Mouse (Mus musculus) bone marrow macrophage, adult 2 months (primary cell): ENCODE measurements around the gene Fsd2. TPM values are rescaled to one million over a fixed set of nuclear protein-coding genes. Genes with fewer than 3 reads are reported as not detected.

ENCODE experiments used
- H3K27ac ChIP-seq: 2 replicates; pipeline ENCODE4 v1.5.1; 2012; ENCODE audit warnings: low read depth, low read length; ENCODE audit not compliant: insufficient read depth
- H3K4me1 ChIP-seq: 2 replicates; pipeline ENCODE4 v1.6.1; 2012; ENCODE audit warnings: low read length; ENCODE audit not compliant: control insufficient read depth, insufficient read depth
- H3K4me3 ChIP-seq: 2 replicates; pipeline ENCODE4 v1.5.1; 2012; ENCODE audit warnings: mild to moderate bottlenecking, low read length, moderate library complexity; ENCODE audit not compliant: insufficient read depth
- CTCF ChIP-seq: IDR thresholded peaks from 2 replicates; pipeline ENCODE4 v1.5.1; 2012; ENCODE audit warnings: low read depth, mild to moderate bottlenecking, low read length, moderate library complexity
- POLR2A ChIP-seq: IDR thresholded peaks from 2 replicates; pipeline ENCODE4 v1.6.1; 2012; ENCODE audit warnings: mild to moderate bottlenecking, low read depth, low read length, borderline replicate concordance
- polyA plus RNA-seq: library from polyadenylated mRNA; stranded (reverse); fragments of >200 nt; gene quantifications from 2 replicates; pipeline ENCODE4 v1.2.4, GENCODE M21; 2012; ENCODE audit not compliant: missing spikeins, insufficient read depth, insufficient read length

The Fsd2 gene
- polyA plus RNA-seq, 1 experiment, result 0.32 TPM

- TF ChIP-seq CTCF (no peak), POLR2A (no peak)
- H3K4me1 ChIP-seq, result peaks cover 20% of the 10 kb centered on the region
- no peak overlapping the region for H3K27ac ChIP-seq
- H3K4me3 ChIP-seq, result no peak overlapping the region
Observed at GRCm38 (mm10) chr7:81573397-81573796, 6.7 kb upstream of the Fsd2 start.

GRCm38 (mm10) chr7:81572610-81573268 is 6.0 kb upstream of the Fsd2 start:
- H3K27ac ChIP-seq, result no peak overlapping the region

GRCm38 (mm10) chr7:81571941-81572441 is 5.2 kb upstream of the Fsd2 start:
- peaks cover 11% of the 10 kb centered on the region for H3K4me1 ChIP-seq
- H3K27ac ChIP-seq, result peak overlapping the region; percentile 67
- peak overlapping the region; percentile 95 for H3K4me3 ChIP-seq
- TF ChIP-seq POLR2A, result no peak
- no peak for TF ChIP-seq CTCF

More at GRCm38 (mm10) chr7:81572610-81573268, 6.0 kb upstream of the Fsd2 start:
- H3K4me1 ChIP-seq, result peaks cover 17% of the 10 kb centered on the region
- TF ChIP-seq POLR2A (no peak), CTCF (no peak)
- H3K4me3 ChIP-seq, result peak overlapping the region; percentile 95

- Histone ChIP-seq H3K4me1 (peaks cover 11% of the 10 kb centered on the region), H3K27ac (peak within 1 kb of the TSS; percentile 67), H3K4me3 (peak within 1 kb of the TSS; percentile 95)
- TF ChIP-seq POLR2A, result 0 out of 2 replicates have a peak, but pooled peaks have one; percentile 81
- no peak for TF ChIP-seq CTCF
Observed at GRCm38 (mm10) chr7:81571108-81571940, 4.6 kb upstream of the Fsd2 start, which contains the start of gene Whamm. Gene Whamm, plus strand, starts transcription at chr7:81571266.

GRCm38 (mm10) chr7:81570752-81571107 is 4.0 kb upstream of the Fsd2 start:
- Histone ChIP-seq H3K4me3 (peak overlapping the region; percentile 95), H3K4me1 (peaks cover 11% of the 10 kb centered on the region), H3K27ac (no peak overlapping the region)
- TF ChIP-seq POLR2A, result no peak
- TF ChIP-seq CTCF, result no peak

GRCm38 (mm10) chr7:81570271-81570670 is 3.5 kb upstream of the Fsd2 start:
- TF ChIP-seq POLR2A (no peak), CTCF (no peak)
- Histone ChIP-seq H3K27ac (no peak overlapping the region), H3K4me1 (peaks cover 11% of the 10 kb centered on the region), H3K4me3 (no peak overlapping the region)

GRCm38 (mm10) chr7:81569851-81570250 is 3.1 kb upstream of the Fsd2 start:
- H3K4me3 ChIP-seq, result no peak overlapping the region
- TF ChIP-seq CTCF (no peak), POLR2A (no peak)
- H3K4me1 ChIP-seq, result peaks cover 11% of the 10 kb centered on the region
- no peak overlapping the region for H3K27ac ChIP-seq

- Histone ChIP-seq H3K27ac (no peak overlapping the region), H3K4me3 (no peak overlapping the region), H3K4me1 (no peaks in the 10 kb centered on the region)
- no peak for TF ChIP-seq CTCF
- TF ChIP-seq POLR2A, result no peak
Observed at GRCm38 (mm10) chr7:81567396-81567795, 652 bp upstream of the Fsd2 start.

GRCm38 (mm10) chr7:81566332-81566731 is 412 bp downstream of the Fsd2 start:
- TF ChIP-seq POLR2A (no peak), CTCF (no peak)
- Histone ChIP-seq H3K27ac (no peak overlapping the region), H3K4me3 (no peak overlapping the region), H3K4me1 (no peaks in the 10 kb centered on the region)

GRCm38 (mm10) chr7:81565381-81566055 is 1.2 kb downstream of the Fsd2 start:
- Histone ChIP-seq H3K4me1 (no peaks in the 10 kb centered on the region), H3K4me3 (no peak overlapping the region), H3K27ac (no peak overlapping the region)
- TF ChIP-seq POLR2A, result no peak
- no peak for TF ChIP-seq CTCF

GRCm38 (mm10) chr7:81564766-81565165 is 2.0 kb downstream of the Fsd2 start:
- Histone ChIP-seq H3K4me3 (no peak overlapping the region), H3K27ac (no peak overlapping the region), H3K4me1 (no peaks in the 10 kb centered on the region)
- TF ChIP-seq CTCF (no peak), POLR2A (no peak)
